10 mouse cellular contexts compared by ENCODE assay signal in the genomic region with DNA sequence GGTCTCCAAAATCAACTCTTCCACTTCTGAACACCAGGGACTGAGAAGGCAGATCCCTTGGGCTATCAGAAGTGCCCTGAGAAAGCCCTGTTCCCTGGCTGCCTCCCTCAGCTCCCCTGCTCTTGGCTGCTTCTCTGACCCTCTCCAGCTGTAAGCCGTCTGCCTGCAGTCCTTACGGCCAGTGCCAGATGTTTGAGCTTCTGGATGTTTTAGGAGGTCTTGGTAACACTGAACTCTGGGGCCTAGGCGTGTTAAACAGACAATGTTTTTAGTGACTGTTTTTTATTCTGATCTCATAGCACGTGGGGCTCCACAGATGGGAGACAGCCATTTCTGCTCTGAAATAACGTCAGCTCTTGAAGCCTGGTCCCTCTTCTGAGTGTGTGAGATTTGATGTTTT. TPM values are rescaled to one million over a fixed set of nuclear protein-coding genes. Genes with fewer than 3 reads are reported as not detected.
DNase-seq lines count a peak whose midpoint lies in the region; ATAC-seq lines count a peak whose summit lies in the region.
"Had no signal": no experiment of that assay in that cellular context is flagged by ENCODE, and none has a peak within 500 bp of the region (broad histone marks: within the 10 kb centered on the region; RNA-seq: fewer than 3 reads in every experiment).

No protein-coding gene starts in this region.

- no peak overlapping the region for H3K4me3 ChIP-seq in heart, embryonic 15.5 days
- H3K4me3 ChIP-seq in limb, embryonic 10.5 days: no peak overlapping the region
- H3K4me3 ChIP-seq in midbrain, embryonic 10.5 days: no peak overlapping the region

- no peaks in the 10 kb centered on the region for H3K36me3 ChIP-seq in heart, embryonic 15.5 days
- H3K36me3 ChIP-seq in limb, embryonic 10.5 days: no peaks in the 10 kb centered on the region
- no peaks in the 10 kb centered on the region for H3K36me3 ChIP-seq in midbrain, embryonic 10.5 days

- WGBS in heart, embryonic 15.5 days: 34% methylated on average over 5 of the region's 5 CpGs
- 11% methylated on average over 5 of the region's 5 CpGs for WGBS in limb, embryonic 10.5 days
- WGBS in midbrain, embryonic 10.5 days: 52% methylated on average over 5 of the region's 5 CpGs

- no peak overlapping the region for H3K9ac ChIP-seq in heart, embryonic 15.5 days

- no peak overlapping the region for H3K27ac ChIP-seq in heart, embryonic 15.5 days
- H3K27ac ChIP-seq in limb, embryonic 10.5 days: no peak overlapping the region
- no peak overlapping the region for H3K27ac ChIP-seq in midbrain, embryonic 10.5 days (replicated peaks)

- ATAC-seq in heart, embryonic 15.5 days (replicated peaks; ENCODE audit: insufficient number of reproducible peaks, insufficient read depth, low FRiP score, low read depth): peak; percentile 58; the same call in 1 of the 2 replicates
- no peak for ATAC-seq in megakaryocyte-erythroid progenitor cell, adult 5-6 weeks (replicated peaks; ENCODE audit: low FRiP score, low TSS enrichment, poor library complexity, severe bottlenecking)
- ATAC-seq in inflammation-experienced regulatory T-cells, adult 6 months: no peak

- no peaks in the 10 kb centered on the region for H3K27me3 ChIP-seq in heart, embryonic 15.5 days
- no peaks in the 10 kb centered on the region for H3K27me3 ChIP-seq in limb, embryonic 10.5 days (ENCODE audit: low read depth, poor library complexity, severe bottlenecking)
- no peaks in the 10 kb centered on the region for H3K27me3 ChIP-seq in midbrain, embryonic 10.5 days (ENCODE audit: low read depth, poor library complexity, severe bottlenecking)

- peak; percentile 15 for DNase-seq in testis, postnatal 14 days (ENCODE audit: low spot score)
- DNase-seq in testis, postnatal 10 days (ENCODE audit: low spot score): no peak
- DNase-seq in limb, embryonic 10.5 days (ENCODE audit: low spot score): peak; percentile 37
- DNase-seq in layer of hippocampus, adult 18-20 months (ENCODE audit: low spot score in 2 of 2): no peak
- no peak for DNase-seq in midbrain, embryonic 10.5 days (ENCODE audit: low spot score)
- DNase-seq: cerebellum, postnatal 10 days; retina, postnatal 1 day had no signal

- H3K9me3 ChIP-seq in heart, embryonic 15.5 days (replicated peaks): no peaks in the 10 kb centered on the region
- no peaks in the 10 kb centered on the region for H3K9me3 ChIP-seq in limb, embryonic 10.5 days (replicated peaks)
- H3K9me3 ChIP-seq in midbrain, embryonic 10.5 days (replicated peaks): no peaks in the 10 kb centered on the region; the same call in 1 of the 2 replicates

- H3K4me1 ChIP-seq in heart, embryonic 15.5 days (replicated peaks): peaks cover 34% of the 10 kb centered on the region
- H3K4me1 ChIP-seq in limb, embryonic 10.5 days: peaks cover 16% of the 10 kb centered on the region
- H3K4me1 ChIP-seq in midbrain, embryonic 10.5 days: peaks cover 12% of the 10 kb centered on the region

- H3K4me2 ChIP-seq in heart, embryonic 15.5 days: no peak overlapping the region

RNA-seq across cellular contexts. Expression of gene Colgalt2, which starts 18.0 kb away (rescaled TPM):
- polyA plus RNA-seq in heart, embryonic 15.5 days (2015; fragmentation: Nextera tagmentation; extraction: Ambion mirVana): 1.8 and 2.1 TPM in 2 replicates
- polyA plus RNA-seq in limb, embryonic 10.5 days (2016; fragmentation: Nextera tagmentation; extraction: Ambion mirVana): 1.0 and 1.4 TPM in 2 replicates
- total RNA-seq in megakaryocyte-erythroid progenitor cell, adult 5-6 weeks (2014; fragmentation: Nextera tagmentation): not detected in 2 replicates
- not detected in 2 replicates for total RNA-seq in megakaryocyte-erythroid progenitor cell, adult 5-6 weeks (2017)
- total RNA-seq in layer of hippocampus, adult 18-20 months (2021): 1 to 10 TPM; 5.6 to 5.7 TPM
- polyA plus RNA-seq in midbrain, embryonic 10.5 days (2016; fragmentation: Nextera tagmentation; extraction: Ambion mirVana): 1.7 and 1.8 TPM in 2 replicates
- polyA plus RNA-seq in inflammation-experienced regulatory T-cells, adult 6 months (2017; shearing (Covaris generic)): not detected

RNA-seq across cellular contexts. Expression of gene Tsen15, which starts 31.1 kb away (rescaled TPM):
- 45.3 and 49.3 TPM in 2 replicates for polyA plus RNA-seq in heart, embryonic 15.5 days (2015; fragmentation: Nextera tagmentation; extraction: Ambion mirVana)
- polyA plus RNA-seq in limb, embryonic 10.5 days (2016; fragmentation: Nextera tagmentation; extraction: Ambion mirVana): 109 and 121 TPM in 2 replicates
- total RNA-seq in megakaryocyte-erythroid progenitor cell, adult 5-6 weeks (2014; fragmentation: Nextera tagmentation): 87.6 and 116 TPM in 2 replicates
- 109 and 141 TPM in 2 replicates for total RNA-seq in megakaryocyte-erythroid progenitor cell, adult 5-6 weeks (2017)
- 10 to 100 TPM; 36.1 to 38.3 TPM for total RNA-seq in layer of hippocampus, adult 18-20 months (2021)
- 54.4 and 69.8 TPM in 2 replicates for polyA plus RNA-seq in midbrain, embryonic 10.5 days (2016; fragmentation: Nextera tagmentation; extraction: Ambion mirVana)
- polyA plus RNA-seq in inflammation-experienced regulatory T-cells, adult 6 months (2017; shearing (Covaris generic)): 10 to 100 TPM; 14.8 to 17.5 (median 15.4) TPM

Comparison
In these comparisons a context has a peak if more than half of its experiments do, and no peak if none do; other contexts are left out.
1. DNase-seq: peak in testis, postnatal 14 days (single experiment) and limb, embryonic 10.5 days (single experiment); none in testis, postnatal 10 days (single experiment), layer of hippocampus, adult 18-20 months (0 of 2) and midbrain, embryonic 10.5 days (single experiment).